Mouse (Mus musculus) heart, postnatal 14 days (tissue): ENCODE results near the gene Olfr315. TPM values are rescaled to one million over a fixed set of nuclear protein-coding genes. Genes with fewer than 3 reads are reported as not detected.
A peak's percentile ranks its signal among the peaks of the same experiment; 100 is the strongest.
"Not testable (repeated sequence)": the region's sequence is repeated elsewhere in the genome, so short reads cannot be mapped to it uniquely, and the experiment has no call there.

Source experiments
- DNase-seq, 2 experiments: peaks; one replicate each; pipeline ENCODE4 v3.0.0; 2021 to 2022
- intact Hi-C: fragments of 180-260 bp; cut with DNase I; formaldehyde crosslinking; loops from one replicate; pipeline ENCODE4 v1.15.1; 2025
- long read RNA-seq, 2 experiments: library from polyadenylated mRNA; stranded (forward); transcript quantifications; one replicate each; pipeline ENCODE4 v2.0.0; 2021
- total RNA-seq, 2 experiments: library from RNA; stranded (reverse); gene quantifications; 2 replicates each; pipeline ENCODE4 v1.2.3; 2021

Olfr315 gene
- not detected for total RNA-seq
- long read RNA-seq, experiment 1, result 0 reads
- long read RNA-seq, experiment 2, result 0 reads

- no peak for DNase-seq
- intact Hi-C loops, result no loop called here
These were observed at the start of gene Olfr315 for GRCm38 (mm10) chr11:58772888-58773287. TSS of gene Olfr315 (plus strand) at chr11:58773188.

DNA sequence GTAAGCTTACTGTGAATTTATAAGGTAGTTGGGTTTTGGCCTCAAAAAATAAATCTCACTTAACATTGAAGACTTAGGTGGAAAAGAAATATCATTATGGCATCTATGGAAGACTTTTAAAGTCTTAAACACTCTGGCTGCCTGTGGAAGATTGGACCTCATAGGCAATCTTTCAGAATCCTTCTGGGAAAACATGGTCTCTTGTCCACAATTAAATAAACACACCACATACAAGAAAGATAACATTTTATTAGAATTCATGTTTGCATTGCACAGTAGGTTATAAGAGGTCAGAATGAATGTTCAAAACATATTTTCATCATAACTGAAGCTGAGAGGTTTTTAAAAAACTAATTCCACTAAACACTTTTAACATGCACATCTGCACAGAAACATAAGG lies 49.1 kb upstream of the Olfr315 start, which contains the start of gene Olfr318:
Olfr318 (minus strand) TSS at position 101 of the 400 bp plus-strand sequence.
- intact Hi-C loops, result no loop called here
- DNase-seq, result no peak

DNA sequence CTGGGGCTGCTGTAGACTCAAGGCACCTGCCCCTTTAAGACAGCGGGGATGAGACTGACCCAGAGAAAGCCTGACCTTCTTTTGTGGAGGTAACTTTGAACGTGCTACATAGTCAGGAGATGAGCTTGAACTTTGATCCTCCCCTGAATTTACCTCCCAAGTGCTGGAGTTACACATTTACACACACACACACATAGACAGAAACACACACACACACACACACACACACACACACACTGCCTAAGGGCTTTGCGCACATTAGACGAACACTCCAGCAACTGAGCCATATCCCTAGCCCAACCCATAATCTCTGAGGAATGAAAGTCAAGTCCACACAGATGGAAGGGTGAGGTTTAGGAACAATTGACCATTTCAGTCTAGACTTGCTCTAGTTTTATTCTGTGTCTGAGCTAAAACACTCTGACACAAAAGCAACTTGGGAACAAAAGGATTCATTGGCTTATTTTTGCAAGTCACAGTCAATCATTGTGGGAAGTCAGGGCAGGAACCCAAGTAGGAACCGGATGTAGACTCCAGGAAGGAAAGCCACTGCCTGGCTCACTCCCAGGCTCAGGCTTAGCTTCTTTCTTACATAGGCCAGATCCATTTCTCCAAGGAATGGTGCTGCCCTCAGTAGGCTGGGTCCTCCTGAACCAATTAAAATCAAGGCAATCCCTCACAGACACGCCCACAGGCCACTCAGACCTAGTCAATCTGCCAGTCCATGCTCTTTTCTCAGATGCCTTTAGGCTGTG lies 44.9 kb upstream of the Olfr315 start:
- intact Hi-C loops, DNase-seq: not testable (repeated sequence)

DNA sequence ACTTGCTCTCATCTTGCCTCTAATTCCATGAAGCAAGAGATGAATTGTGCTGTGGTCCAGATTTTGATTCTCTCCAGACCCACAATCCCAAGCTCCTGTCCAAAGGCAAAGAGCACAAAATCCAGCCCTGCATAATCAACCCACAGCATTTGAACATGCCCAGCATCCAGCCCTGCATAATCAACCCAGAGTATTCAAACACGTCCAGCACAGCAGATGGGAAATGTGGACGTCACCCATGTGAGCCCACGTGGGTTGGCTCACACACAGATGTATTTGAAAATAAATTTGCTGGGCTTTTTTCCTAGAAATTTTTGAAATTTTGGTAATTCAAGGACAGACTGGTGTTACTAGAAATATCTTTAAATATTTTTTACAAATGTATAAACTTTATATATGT lies 39.6 kb upstream of the Olfr315 start:
- DNase-seq, result no peak

GRCm38 (mm10) chr11:58738792-58739262 lies 34.2 kb upstream of the Olfr315 start, which contains the start of gene Olfr317:
TSS of gene Olfr317 (minus strand) at chr11:58739212.
- no peak for DNase-seq
- intact Hi-C loops, result no loop called here

More for the DNA sequence above, 39.6 kb upstream of the Olfr315 start:
- intact Hi-C loops, result no loop called here

- intact Hi-C loops, result not testable (repeated sequence)
These were observed 21.9 kb upstream of the Olfr315 start for GRCm38 (mm10) chr11:58751096-58751495.

GRCm38 (mm10) chr11:58752434-58752833 lies 20.6 kb upstream of the Olfr315 start, which contains the start of gene Olfr316:
TSS of gene Olfr316 (plus strand) at chr11:58752734.
- intact Hi-C loops, result no loop called here
- no peak for DNase-seq

More at GRCm38 (mm10) chr11:58751096-58751495, 21.9 kb upstream of the Olfr315 start:
- not testable (repeated sequence) for DNase-seq

- no peak for DNase-seq
- intact Hi-C loops, result no loop called here
These were observed 9.6 kb downstream of the Olfr315 start, which contains the start of gene Olfr314 for GRCm38 (mm10) chr11:58782480-58783089. TSS of gene Olfr314 (plus strand) at chr11:58782952.

GRCm38 (mm10) chr11:58784182-58784581 lies 11.2 kb downstream of the Olfr315 start:
- DNase-seq, result no peak
- intact Hi-C loops, result no loop called here

- DNase-seq, result no peak
- intact Hi-C loops, result no loop called here
These were observed 14.7 kb downstream of the Olfr315 start for GRCm38 (mm10) chr11:58787651-58788050.

DNA sequence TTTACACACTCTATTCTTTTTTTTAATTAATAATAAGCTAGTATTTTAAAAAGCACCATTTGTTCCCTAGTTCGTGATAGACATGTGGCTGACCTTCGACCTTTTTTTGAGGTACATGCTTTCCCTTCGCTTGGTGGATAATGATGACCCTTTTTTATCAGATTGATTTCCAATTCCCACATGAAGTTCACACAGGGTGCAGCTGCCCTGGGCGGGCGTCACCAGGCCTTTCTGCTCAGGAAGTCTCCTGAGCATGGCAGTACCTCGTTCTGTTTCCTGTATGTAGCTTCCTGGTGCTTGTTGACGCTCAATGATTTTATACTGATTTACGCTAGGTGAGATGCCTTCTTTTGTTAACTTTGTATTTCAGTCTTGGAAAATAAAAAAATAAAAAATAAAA lies 15.4 kb downstream of the Olfr315 start:
- DNase-seq, result no peak
- intact Hi-C loops, result no loop called here

DNA sequence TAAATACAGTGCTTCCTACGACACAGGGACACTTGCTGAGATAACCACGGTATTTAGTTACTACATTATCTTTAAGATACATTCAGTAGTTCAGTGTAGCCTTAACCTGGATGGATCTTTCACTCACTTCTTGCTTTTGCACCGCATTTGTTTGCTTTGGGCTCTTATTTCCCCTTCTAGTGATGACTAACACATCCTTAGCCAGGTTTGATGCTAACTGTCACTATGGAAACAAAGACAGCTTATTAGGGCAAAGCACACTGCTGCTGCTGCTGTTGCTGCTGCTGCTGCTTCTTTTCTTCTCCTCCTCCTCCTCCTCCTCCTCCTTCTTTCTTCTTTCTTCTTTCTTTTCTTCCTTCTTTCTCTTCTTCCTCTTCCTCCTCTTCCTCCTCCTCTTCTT lies 16.5 kb downstream of the Olfr315 start:
- intact Hi-C loops, result no loop called here
- no peak for DNase-seq

DNA sequence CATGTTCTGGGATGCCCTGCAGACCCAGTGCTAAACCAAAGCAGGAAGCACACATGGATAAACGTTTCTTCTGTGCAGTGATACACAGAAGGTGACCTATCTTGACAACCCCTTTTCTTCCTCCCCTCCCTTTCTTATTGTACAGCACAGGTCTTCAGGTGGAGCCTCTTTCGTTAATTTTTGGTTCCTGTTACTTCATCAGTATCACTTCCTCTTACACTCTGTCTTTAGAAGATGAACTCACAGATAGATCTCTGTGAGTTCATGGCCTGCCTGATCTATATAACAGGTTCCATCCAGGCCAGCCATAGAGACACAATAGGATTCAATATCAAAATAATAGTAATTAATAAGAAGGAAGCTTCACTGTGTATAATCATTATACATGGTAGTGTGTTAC lies 17.1 kb downstream of the Olfr315 start:
- intact Hi-C loops, result no loop called here

GRCm38 (mm10) chr11:58790646-58791045 lies 17.7 kb downstream of the Olfr315 start:
- DNase-seq, result no peak
- intact Hi-C loops, result no loop called here

More for the DNA sequence above, 17.1 kb downstream of the Olfr315 start:
- no peak for DNase-seq

DNA sequence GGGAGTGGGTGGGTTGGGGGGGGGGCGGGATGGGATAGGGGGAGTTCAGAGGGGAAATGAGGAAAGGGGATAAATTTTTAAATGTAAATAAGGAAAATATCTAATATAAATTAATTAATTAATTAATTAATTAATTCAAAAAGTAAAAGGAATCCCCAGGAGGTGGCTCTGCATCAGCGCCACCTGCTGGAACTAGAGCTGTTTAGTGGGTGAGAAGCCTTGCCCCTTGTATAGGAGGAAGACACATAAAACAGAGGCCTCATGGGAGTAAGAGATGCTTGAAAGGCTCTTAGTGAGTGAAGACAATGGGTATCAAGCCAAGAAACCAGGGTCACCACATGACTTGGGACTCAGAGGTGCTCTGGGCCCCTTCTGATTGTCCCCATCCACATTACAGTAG lies 22.9 kb downstream of the Olfr315 start:
- intact Hi-C loops, result no loop called here
- DNase-seq, result no peak

- intact Hi-C loops, result no loop called here
- DNase-seq, result peak in 1 of 2 experiments; percentile 9
These were observed 23.9 kb downstream of the Olfr315 start for GRCm38 (mm10) chr11:58796850-58797249.

GRCm38 (mm10) chr11:58799747-58800146 lies 26.8 kb downstream of the Olfr315 start:
- no peak for DNase-seq
- intact Hi-C loops, result no loop called here

- intact Hi-C loops, result no loop called here
- peak; percentile 3 to 9 for DNase-seq
These were observed 28.7 kb downstream of the Olfr315 start, which contains the start of gene Fam183b for GRCm38 (mm10) chr11:58801558-58802228. TSS of gene Fam183b (minus strand) at chr11:58801960.

DNA sequence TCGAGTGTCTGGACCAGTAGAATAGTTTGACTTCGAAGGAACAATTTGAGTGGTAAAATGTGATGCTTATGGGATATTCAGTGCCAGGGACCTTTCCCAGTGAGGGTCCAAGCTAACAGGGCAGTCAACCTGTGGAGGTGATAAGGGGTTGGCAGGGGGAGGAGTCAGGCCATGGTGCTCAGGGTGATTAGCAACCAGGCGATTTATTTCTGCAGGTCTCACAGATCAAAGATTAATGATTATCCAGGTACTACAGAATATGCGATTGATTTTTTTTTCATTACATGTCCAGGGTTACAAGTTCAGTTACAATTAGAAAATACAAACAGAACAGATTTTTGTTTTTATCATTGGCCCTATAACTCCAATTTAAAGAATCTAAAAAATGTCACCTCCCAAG lies 30.9 kb downstream of the Olfr315 start:
- DNase-seq, result no peak
- intact Hi-C loops, result no loop called here

DNA sequence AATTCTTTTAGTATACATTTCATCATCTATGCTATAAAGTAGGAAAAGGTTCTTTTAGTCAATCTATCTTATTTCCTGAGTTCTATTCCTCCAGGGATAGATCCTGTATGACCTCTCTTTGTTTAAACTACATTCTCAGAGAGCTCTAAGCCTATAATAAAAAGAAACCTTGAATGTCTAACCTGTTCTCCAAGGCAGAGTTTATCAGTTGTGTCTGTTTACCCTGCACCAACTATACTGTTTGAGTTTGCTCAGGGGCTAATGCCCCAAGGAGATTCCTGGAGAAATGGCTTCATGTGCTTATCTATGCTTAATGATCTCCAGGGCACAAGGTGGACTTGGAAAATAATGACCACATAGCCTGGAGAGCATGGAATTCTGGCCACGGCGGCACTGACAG lies 31.4 kb downstream of the Olfr315 start:
- DNase-seq, result no peak
- intact Hi-C loops, result no loop called here

DNA sequence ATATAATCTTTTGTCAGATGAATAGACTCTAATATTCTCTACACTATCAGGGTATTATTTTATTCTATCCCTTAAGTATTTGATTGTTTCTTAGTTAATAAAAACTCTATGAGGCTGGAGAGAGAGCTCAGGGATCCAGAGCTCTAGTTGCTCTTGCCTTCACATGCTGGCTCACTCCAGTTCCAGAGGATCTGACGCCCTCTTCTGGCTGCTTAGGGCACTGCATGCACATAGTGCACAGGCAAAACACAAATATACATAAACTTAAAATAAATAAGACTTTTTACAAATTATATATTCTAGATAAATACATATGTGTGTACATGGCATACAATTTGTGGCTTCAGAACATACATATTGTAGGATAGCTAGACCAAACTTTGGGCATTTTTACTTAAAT lies 39.0 kb downstream of the Olfr315 start:
- no peak for DNase-seq
- intact Hi-C loops, result no loop called here
